Mouse (Mus musculus) monocyte, adult 2 months (primary cell): ENCODE results near the gene Prpf4b.
"Not testable (repeated sequence)": the region's sequence is repeated elsewhere in the genome, so short reads cannot be mapped to it uniquely, and the experiment has no call there.

Source experiments
- DNase-seq, 2 experiments: peaks; one replicate each; pipeline ENCODE4 v3.0.0; 2022; ENCODE audit warnings: low spot score in 2 of 2, low read depth in 1 of 2

Gene Prpf4b

GRCm38 (mm10) chr13:34934931-34935644 is 60.0 kb downstream of the Prpf4b start:
- no peak for DNase-seq

DNA sequence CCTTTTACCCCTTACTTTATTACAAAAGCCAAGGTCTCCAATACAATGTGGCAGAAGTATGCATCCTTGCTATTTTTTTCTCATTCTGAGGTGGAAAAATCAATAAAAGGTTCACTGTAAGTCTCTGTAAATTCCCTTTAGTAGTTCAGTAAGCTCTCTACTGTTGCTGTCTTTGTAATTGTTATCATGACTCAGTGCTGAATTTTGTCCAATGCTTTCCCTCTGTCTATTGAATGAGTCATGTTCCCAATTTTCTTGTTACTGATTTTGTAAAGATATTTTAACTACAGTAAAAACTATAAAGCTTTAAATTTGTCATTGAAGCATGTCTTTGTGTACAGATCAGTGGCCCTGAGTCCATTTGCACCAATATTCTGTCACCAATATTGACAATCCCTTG is 67.3 kb downstream of the Prpf4b start:
- no peak for DNase-seq

DNA sequence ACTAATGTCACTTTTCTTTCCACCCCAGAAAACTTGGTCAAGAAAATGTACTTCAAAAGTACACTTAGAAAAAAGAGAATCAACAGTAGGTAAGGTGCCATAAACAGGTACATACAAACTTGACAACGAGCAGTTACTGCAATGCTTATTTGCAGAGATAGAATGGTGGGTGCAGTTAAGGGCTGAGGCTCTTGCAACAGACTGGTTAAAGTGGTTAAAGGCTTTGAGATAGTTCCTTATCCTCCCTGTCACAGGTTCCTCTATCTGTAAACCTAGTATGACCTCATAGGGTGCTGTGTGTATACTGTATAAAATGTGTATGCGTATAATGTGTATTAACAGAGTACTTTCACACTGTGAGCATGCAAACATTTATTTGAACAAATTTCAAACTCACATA is 76.3 kb downstream of the Prpf4b start:
- DNase-seq, result not testable (repeated sequence)
